Mouse (Mus musculus) T-cell, adult 66 days (primary cell): ENCODE results near the gene Pole2. TPM values are rescaled to one million over a fixed set of nuclear protein-coding genes. Genes with fewer than 3 reads are reported as not detected.

ENCODE experiments used
- total RNA-seq, 2 experiments: library from RNA; stranded (reverse); gene quantifications; 3 replicates in 1 of 2; 4 replicates in 1 of 2; pipeline ENCODE4 v1.2.4; 2023

Gene Pole2
- total RNA-seq, result 10 to 100 TPM; 19.7 to 22.5 TPM

DNA sequence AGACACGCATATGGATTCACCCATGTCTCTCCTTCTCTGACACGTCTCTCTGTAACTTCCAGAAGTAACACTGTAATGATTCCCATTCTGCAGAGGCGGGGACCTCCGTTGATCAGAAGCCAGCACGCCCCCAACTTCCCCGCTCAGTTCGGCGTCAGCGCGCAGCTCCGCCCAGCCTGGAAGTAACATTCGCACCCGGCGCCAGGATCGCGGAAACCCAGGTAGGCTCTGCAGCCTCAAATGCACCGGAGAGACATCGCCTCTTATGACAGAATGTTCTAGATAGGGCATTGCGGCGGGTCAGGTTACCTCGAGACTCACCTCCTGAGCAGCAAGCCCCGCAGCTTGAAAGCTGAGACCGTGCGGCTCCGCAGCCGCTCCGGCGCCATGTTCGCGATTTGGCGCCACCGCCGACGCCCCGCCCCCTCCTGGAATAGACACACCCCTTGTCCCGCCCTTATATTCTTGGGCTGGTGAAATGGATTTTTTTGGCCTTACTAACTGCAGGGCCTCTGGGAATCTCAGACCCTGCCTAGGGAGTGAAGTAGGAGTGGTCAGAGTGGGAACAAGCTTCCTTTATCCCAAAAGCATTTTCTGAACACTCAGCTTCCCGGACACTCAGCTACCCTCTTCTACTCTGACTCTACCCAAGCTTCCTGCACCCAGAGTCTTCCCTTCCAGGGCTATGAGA, at the start of gene Pole2:
Gene Pole2 (minus strand): TSS at position 420 of the 691 bp plus-strand sequence.

DNA sequence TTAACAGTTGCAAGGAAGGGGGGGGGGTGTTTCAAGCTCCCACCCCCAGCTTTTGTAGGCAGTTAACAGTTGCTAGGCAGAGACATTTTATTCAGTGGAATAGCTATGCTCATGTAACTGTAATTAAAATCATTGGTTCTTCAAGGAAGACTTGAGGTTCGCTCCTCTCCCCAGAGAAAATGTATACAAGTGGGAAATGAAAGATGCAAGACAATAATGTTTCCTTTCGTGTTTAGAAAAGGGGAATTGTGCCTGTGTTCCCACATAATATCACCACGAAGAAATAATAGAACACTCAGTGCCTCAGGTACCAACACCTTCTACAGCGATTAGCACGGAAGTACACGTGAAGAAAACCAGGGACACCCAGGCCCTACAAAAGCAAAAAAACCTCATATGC, 12.9 kb upstream of the Pole2 start, which contains the start of gene Klhdc1:
Gene Klhdc1 (plus strand): TSS at position 301 of the 400 bp plus-strand sequence.

DNA sequence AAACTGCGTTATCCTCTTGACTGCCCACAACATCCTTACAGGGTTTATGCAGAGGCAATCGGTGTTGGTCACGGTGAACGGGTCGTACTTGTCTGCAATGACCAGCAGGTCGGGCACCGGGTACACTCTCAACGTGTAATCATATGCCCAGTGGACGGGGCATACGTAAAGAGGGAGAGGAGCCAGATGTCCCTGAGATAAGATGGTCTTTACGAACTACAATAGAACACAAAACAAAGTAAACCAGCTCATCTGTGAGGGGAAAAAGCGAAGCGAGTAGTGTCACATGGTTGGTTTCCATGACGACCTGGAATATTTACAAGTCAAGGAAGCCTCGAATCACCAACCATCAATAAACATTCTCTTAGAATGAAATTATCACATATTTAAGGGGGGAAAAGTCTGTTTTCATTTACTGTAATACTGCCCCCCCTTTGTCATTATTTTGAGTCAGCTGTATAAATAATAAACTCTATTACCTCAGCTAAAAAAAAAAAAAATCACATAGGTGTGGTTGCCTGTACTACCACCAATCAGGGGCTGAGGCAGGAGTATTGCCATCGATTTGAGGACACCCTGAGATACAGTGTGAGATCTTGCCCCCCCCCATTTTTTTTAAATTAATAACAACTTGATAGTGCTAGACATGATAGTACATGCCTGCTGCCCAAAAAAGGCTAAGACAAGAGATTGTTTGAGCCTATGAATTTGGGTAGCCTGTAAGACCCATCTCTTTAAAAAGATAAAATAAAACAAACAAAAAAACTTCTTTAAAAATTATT, 23.8 kb downstream of the Pole2 start, which contains the start of gene Gm49384:
Gene Gm49384 (minus strand): TSS at position 216 of the 782 bp plus-strand sequence.

DNA sequence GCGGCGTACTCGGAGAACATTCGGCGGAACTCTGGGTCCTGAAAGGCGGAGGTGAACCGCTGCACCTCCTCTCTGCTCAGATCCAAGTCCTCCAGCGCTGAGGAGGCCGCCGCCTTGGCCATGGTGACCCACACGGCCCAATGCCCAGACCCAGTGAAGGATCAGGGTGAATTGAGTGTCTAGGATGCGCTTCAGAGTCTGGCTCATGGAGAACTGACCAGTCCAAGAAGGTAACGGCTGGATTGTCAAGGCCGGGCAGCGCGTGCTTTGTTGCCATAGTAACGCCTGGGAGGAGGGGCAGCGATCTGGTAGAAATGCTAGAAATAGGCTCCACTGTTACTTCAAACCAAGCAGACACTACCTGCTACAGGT, 29.8 kb downstream of the Pole2 start, which contains the start of gene Dnaaf2:
Gene Dnaaf2 (minus strand): TSS at position 266 of the 372 bp plus-strand sequence.

DNA sequence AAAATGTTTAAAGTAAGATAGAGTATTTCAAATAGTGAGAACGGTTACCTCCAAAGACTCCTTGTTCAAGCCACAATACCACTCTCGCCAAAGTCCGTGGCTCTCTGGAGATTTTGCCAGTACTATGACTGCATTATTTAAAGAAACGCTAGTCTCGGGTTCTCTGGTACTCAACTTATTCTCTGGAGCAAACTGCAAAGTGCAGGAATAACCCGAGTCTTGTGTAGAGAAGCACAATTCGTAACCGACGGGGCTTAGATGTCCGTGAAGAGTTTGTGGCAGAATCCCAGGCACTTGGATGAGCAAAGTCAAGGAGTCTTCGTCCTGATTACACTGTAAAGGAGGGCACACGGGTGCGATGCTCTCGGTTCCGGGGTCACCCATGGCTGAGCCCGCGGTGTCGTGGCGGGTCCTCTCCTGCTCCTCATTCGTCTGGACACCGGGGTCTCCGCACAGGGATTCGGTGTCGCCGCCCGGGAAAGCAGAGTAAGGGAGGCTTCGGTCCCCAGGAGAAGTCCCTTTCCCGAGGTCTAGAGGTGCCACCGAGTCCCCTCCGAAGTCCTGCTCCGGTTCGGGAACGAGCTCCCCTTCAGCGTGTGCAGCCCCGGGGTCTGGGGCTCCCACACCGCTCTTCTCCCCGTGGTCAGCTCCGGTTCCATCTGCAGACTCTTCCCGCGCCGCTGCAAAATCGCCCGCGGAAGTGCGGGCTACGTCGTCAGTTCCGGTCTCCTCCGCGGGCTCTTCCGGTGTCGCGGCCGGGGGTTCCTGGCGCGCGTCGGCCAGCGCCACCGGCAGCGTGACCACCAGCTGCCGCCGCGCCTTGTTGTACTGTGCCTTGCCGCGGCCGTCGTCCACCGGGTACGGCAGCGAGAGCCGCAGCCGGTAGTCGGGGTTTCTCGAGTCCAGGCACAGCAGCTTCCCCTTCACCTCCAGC, 31.3 kb downstream of the Pole2 start, which contains the start of gene Gm49383:
Gene Gm49383 (minus strand): TSS at position 661 of the 934 bp plus-strand sequence.

DNA sequence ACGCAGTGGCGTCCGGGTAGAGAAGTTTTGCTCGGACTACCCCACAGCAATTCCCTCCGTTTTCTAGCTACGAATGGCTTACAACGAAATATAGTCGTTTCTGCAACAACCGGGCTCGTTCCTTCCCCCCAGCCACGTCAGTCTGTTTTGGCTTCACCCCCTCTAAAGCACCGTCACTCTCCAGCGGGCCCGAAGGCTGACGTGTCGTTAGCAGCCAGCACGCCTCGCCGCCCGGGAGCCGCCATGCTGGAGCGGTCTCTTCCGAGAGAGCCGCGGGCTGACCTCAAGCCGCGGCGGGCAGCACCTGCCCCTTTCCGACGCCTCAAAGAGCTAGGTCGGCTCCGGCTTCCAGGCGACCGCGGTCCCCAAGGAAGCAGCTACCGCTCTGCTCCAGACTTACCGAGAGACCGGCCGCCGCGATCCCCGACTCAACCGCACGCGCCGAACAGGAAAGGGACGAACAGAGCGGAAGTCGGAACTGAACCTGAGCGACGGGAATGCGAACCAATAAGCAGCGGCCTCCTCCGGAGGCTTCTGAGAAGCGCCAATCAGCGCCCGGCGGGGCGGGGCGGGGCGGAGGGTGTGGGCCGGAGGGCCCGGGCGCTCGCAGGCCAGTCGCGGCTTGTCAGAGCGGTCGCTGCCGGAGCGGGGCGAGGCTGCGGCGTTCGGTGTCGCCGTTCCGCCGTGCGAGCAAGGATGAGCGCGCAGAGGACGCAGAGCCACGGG, 44.2 kb downstream of the Pole2 start, which contains the start of the genes Rpl36al and Mgat2:
Gene Rpl36al (minus strand): TSS at position 501 of the 726 bp plus-strand sequence.
Gene Mgat2 (plus strand): TSS at position 575 of the 726 bp plus-strand sequence.

DNA sequence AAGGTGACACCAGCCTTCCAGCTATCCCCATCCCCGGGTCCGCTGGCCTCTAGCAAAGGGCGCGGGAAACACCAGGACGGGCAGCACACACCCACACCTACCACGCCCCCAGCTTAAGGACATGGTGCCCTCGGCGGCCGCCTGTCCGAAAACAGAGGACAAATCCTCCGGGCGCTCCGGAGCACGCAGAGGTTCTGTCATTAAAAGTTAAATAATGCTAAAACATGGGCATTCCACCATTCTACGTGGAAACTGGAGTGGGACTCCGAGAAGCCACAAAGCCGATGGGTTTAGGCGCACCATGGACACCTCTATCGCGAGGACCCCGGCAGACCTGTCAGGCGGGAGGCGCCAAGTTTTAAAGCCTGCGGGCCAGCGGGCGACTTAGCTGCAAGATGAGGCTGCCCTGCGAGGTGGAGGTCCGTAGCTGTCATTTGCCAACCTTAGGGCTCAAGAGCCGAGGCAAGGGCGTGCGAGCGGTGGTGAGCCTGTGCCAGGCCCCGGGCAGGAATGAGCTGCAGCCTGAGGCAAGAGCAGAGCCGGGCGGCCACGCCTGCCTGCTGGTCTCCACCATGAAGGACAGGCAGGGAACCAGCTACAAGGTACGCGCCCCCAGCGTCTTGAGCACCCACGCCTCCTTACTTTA, 59.4 kb downstream of the Pole2 start, which contains the start of gene Lrr1:
Gene Lrr1 (plus strand): TSS at position 354 of the 646 bp plus-strand sequence.

DNA sequence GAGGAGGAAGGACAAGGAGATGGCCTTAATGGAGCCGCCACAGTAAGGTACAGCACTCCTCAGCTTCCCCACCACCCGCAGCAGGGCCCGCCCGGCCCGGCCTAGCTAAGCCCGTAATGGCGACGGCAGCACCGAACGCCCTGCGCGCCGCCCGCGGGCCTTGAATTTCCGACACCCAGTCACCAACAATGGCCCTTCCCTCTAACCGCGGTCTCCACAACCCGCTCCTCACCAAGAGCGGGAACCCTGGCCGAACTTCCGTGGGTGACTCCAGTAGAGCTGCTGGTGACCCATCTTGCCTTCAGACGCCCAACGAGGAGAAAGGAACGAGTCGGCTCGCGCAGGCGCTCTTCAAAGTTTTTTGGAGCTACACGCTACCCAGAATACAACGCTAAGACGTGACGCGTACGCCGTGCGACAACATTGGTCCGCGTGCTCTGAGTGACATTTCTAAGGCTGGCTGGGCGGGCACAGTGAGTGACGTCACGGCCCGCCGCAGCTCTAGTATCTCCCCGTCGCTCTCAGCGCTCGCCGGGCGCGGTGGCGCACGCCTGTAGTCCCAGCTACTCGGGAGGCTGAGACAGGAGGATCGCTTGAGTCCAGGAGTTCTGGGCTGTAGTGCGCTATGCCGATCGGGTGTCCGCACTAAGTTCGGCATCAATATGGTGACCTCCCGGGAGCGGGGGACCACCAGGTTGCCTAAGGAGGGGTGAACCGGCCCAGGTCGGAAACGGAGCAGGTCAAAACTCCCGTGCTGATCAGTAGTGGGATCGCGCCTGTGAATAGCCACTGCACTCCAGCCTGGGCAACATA, 69.0 kb downstream of the Pole2 start, which contains the start of gene Rps29:
Gene Rps29 (minus strand): TSS at position 422 of the 813 bp plus-strand sequence.

Other genes with a start within 250 kb of the Pole2 start
- 1,000 to 10,000 TPM; 6,548 to 6,963 TPM for gene Rps29, start 69.0 kb downstream of the Pole2 start, total RNA-seq
- not detected for gene Lrr1, start 59.4 kb downstream of the Pole2 start, total RNA-seq
- 100 to 1,000 TPM; 458 to 505 TPM for gene Rpl36al, start 44.1 kb downstream of the Pole2 start, total RNA-seq
- gene Mgat2, start 44.0 kb downstream of the Pole2 start, total RNA-seq, result 10 to 100 TPM; 36.3 to 42.5 TPM
- 10 to 100 TPM; 12.6 to 12.9 TPM for gene Gm49383, start 31.1 kb downstream of the Pole2 start, total RNA-seq
- 1 to 10 TPM; 4.2 to 4.5 TPM for gene Dnaaf2, start 29.8 kb downstream of the Pole2 start, total RNA-seq
- gene Gm49384, start 23.9 kb downstream of the Pole2 start, total RNA-seq, result 1 to 10 TPM; 4.5 to 5.5 TPM
- 10 to 100 TPM; 27.0 to 32.3 TPM for gene Klhdc1, start 13.0 kb upstream of the Pole2 start, total RNA-seq
- gene Klhdc2, start 68.5 kb upstream of the Pole2 start, total RNA-seq, result 10 to 100 TPM; 81.7 to 86.4 TPM
- 100 to 1,000 TPM in 1 of 2 experiments, 10 to 100 TPM in 1; 99.2 to 103 TPM for gene Nemf, start 129.0 kb upstream of the Pole2 start, total RNA-seq
- gene Arf6, start 144.0 kb upstream of the Pole2 start, total RNA-seq, result 100 to 1,000 TPM; 223 TPM
- gene Gm9887, start 144.3 kb upstream of the Pole2 start, total RNA-seq, result 1 to 10 TPM; 2.4 to 3.3 TPM